Mouse (Mus musculus) inflammation-experienced regulatory T-cells (primary cell): Measurements from ENCODE around the gene St7. TPM values are rescaled to one million over a fixed set of nuclear protein-coding genes. Genes with fewer than 3 reads are reported as not detected.

Source experiments
- polyA plus RNA-seq, 2 experiments: library from polyadenylated mRNA; unstranded; fragments of 100-300 nt; shearing (Covaris generic); gene quantifications; one replicate each; pipeline ENCODE4 v1.2.1; 2017

St7 gene
- 10 to 100 TPM; 12.3 to 17.5 TPM for polyA plus RNA-seq

DNA sequence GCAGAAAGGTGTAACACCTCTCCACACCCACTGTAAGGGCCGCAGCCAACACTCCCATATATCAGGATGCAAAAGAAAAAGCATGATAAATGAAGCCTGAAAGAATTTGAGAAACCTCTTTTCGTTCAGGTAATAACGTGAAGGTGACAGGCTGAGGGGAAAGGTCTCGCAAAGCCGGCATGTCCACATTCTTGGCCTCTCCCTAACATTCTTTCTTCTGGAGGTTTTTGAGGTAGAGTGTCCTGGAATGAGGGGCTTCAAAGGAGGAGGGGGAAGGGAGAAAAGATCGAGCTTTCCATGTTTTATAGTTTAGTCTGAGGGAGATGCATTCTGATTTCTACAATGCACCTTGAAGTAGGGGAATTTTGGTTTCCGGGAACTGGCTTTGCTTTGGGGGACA lies at the start of gene St7:
Gene St7, plus strand, starts transcription at position 287 of the 400 bp plus-strand sequence.

Other genes starting within 250 kb of the St7 start
- under 1 TPM; 0.17 to 0.54 TPM for gene Met, start 229.1 kb upstream of the St7 start, polyA plus RNA-seq
- 100 to 1,000 TPM; 246 to 286 TPM for gene Capza2, start 56.7 kb upstream of the St7 start, polyA plus RNA-seq